Mouse (Mus musculus) brain, embryonic 14.5 days (tissue): Measurements from ENCODE around the gene Dscaml1.

Experiments used
- CTCF ChIP-seq: fragments of 200-500 bp; IDR thresholded peaks from 2 replicates; pipeline ENCODE4 v1.5.1; 2012; ENCODE audit warnings: inconsistent platforms, mild to moderate bottlenecking, moderate library complexity, borderline replicate concordance; ENCODE audit not compliant: insufficient read depth, insufficient read length; ENCODE audit errors: extremely low read depth
- POLR2A ChIP-seq: fragments of 200-500 bp; IDR thresholded peaks from 2 replicates; pipeline ENCODE4 v1.6.1; 2012; ENCODE audit warnings: mild to moderate bottlenecking, inconsistent platforms, borderline replicate concordance; ENCODE audit not compliant: poor library complexity, insufficient read depth, insufficient read length, severe bottlenecking; ENCODE audit errors: extremely low read depth

GRCm38 (mm10) chr9:45787071-45787470 lies 360.6 kb downstream of the Dscaml1 start:
- TF ChIP-seq CTCF (no peak), POLR2A (no peak)
